Mouse (Mus musculus): ENCODE results near the gene Tubg2. TPM values are rescaled to one million over a fixed set of nuclear protein-coding genes. Genes with fewer than 3 reads are reported as not detected.

The Tubg2 gene
- polyA plus RNA-seq, 1 experiment from 2014 or later: 3.0 TPM

GRCm38 (mm10) chr11:101169301-101170107 lies 13.8 kb downstream of the Tubg2 start:
- Histone ChIP-seq H3K36me3 (ENCODE audit: control insufficient read depth, insufficient read depth, low read length) (peaks cover 23% of the 10 kb centered on the region), H3K9me3 (ENCODE audit: control insufficient read depth, low read length) (no peaks in the 10 kb centered on the region), H3K9ac (ENCODE audit: low read length) (peak overlapping the region; percentile 82), H3K4me3 (ENCODE audit: low read depth, low read length) (peak overlapping the region; percentile 83), H3K27me3 (ENCODE audit: control insufficient read depth, insufficient read depth, low read length) (no peaks in the 10 kb centered on the region), H3K27ac (replicated peaks) (peak overlapping the region; percentile 94), H3K4me1 (replicated peaks; ENCODE audit: control insufficient read depth, insufficient read depth) (peaks cover 15% of the 10 kb centered on the region), H3K4me2 (replicated peaks; ENCODE audit: low read depth) (peak overlapping the region; percentile 80)
- DNase-seq (ENCODE audit: low spot score): peak; percentile 40
- WGBS: 14% methylated on average over 17 of the region's 17 CpGs
- no peak for TF ChIP-seq EP300 (optimal IDR thresholded peaks at IDR 0.05)
- TF ChIP-seq CTCF (IDR thresholded peaks at IDR 0.05; ENCODE audit: low read depth): no peak
- ATAC-seq (ENCODE audit: low FRiP score, low TSS enrichment): no peak

GRCm38 (mm10) chr11:101170354-101170810 lies 14.7 kb downstream of the Tubg2 start, which contains the start of gene Cntnap1:
Gene Cntnap1 (plus strand): TSS chr11:101170523.
- H3K27ac ChIP-seq (replicated peaks): peak within 1 kb of the TSS; percentile 94
- TF ChIP-seq CTCF (IDR thresholded peaks at IDR 0.05; ENCODE audit: low read depth) (peak; percentile 36; the same call in 1 of the 2 replicates), EP300 (optimal IDR thresholded peaks at IDR 0.05) (no peak)
- peak within 1 kb of the TSS; percentile 83 for H3K4me3 ChIP-seq (ENCODE audit: low read depth, low read length)
- peak within 1 kb of the TSS; percentile 82 for H3K9ac ChIP-seq (ENCODE audit: low read length)
- H3K27me3 ChIP-seq (ENCODE audit: control insufficient read depth, insufficient read depth, low read length): no peaks in the 10 kb centered on the region
- DNase-seq (ENCODE audit: low spot score): peak; percentile 87
- H3K36me3 ChIP-seq (ENCODE audit: control insufficient read depth, insufficient read depth, low read length): peaks cover 20% of the 10 kb centered on the region
- H3K9me3 ChIP-seq (ENCODE audit: control insufficient read depth, low read length): no peaks in the 10 kb centered on the region
- peaks cover 19% of the 10 kb centered on the region for H3K4me1 ChIP-seq (replicated peaks; ENCODE audit: control insufficient read depth, insufficient read depth)
- H3K4me2 ChIP-seq (replicated peaks; ENCODE audit: low read depth): peak within 1 kb of the TSS; percentile 80
- under 1% methylated on average over 35 of the region's 35 CpGs for WGBS
- 0 out of 2 replicates have a peak, but pooled peaks have one; percentile 21 for ATAC-seq (ENCODE audit: low FRiP score, low TSS enrichment)

- peak within 1 kb of the TSS; percentile 82 for H3K9ac ChIP-seq (ENCODE audit: low read length)
- H3K36me3 ChIP-seq (ENCODE audit: control insufficient read depth, insufficient read depth, low read length): peaks cover 17% of the 10 kb centered on the region
- DNase-seq (ENCODE audit: low spot score) (peak; percentile 98), ATAC-seq (ENCODE audit: low FRiP score, low TSS enrichment) (peak; percentile 91)
- peaks cover 20% of the 10 kb centered on the region for H3K4me1 ChIP-seq (replicated peaks; ENCODE audit: control insufficient read depth, insufficient read depth)
- H3K27me3 ChIP-seq (ENCODE audit: control insufficient read depth, insufficient read depth, low read length): no peaks in the 10 kb centered on the region
- TF ChIP-seq CTCF (IDR thresholded peaks at IDR 0.05; ENCODE audit: low read depth): peak; percentile 38; the same call in 1 of the 2 replicates
- no peak for TF ChIP-seq EP300 (optimal IDR thresholded peaks at IDR 0.05)
- WGBS: under 1% methylated on average over 40 of the region's 50 CpGs
- peak within 1 kb of the TSS; percentile 80 for H3K4me2 ChIP-seq (replicated peaks; ENCODE audit: low read depth)
- peak within 1 kb of the TSS; percentile 95 for H3K27ac ChIP-seq (replicated peaks)
- H3K9me3 ChIP-seq (ENCODE audit: control insufficient read depth, low read length): no peaks in the 10 kb centered on the region
- H3K4me3 ChIP-seq (ENCODE audit: low read depth, low read length): peak within 1 kb of the TSS; percentile 83
Observed at GRCm38 (mm10) chr11:101170811-101171610, 15.3 kb downstream of the Tubg2 start, which contains the start of gene Plekhh3. Gene Plekhh3 (minus strand): TSS chr11:101171351.

GRCm38 (mm10) chr11:101171721-101172433 lies 16.2 kb downstream of the Tubg2 start:
- Histone ChIP-seq H3K4me1 (replicated peaks; ENCODE audit: control insufficient read depth, insufficient read depth) (peaks cover 22% of the 10 kb centered on the region), H3K4me3 (ENCODE audit: low read depth, low read length) (peak overlapping the region; percentile 58), H3K27me3 (ENCODE audit: control insufficient read depth, insufficient read depth, low read length) (no peaks in the 10 kb centered on the region), H3K36me3 (ENCODE audit: control insufficient read depth, insufficient read depth, low read length) (peaks cover 11% of the 10 kb centered on the region), H3K4me2 (replicated peaks; ENCODE audit: low read depth) (peak overlapping the region; percentile 73), H3K9me3 (ENCODE audit: control insufficient read depth, low read length) (no peaks in the 10 kb centered on the region), H3K9ac (ENCODE audit: low read length) (peak overlapping the region; percentile 65), H3K27ac (replicated peaks) (peak overlapping the region; percentile 95)
- DNase-seq (ENCODE audit: low spot score) (peak; percentile 76), ATAC-seq (ENCODE audit: low FRiP score, low TSS enrichment) (peak; percentile 58)
- TF ChIP-seq EP300 (optimal IDR thresholded peaks at IDR 0.05) (peak; percentile 49), CTCF (IDR thresholded peaks at IDR 0.05; ENCODE audit: low read depth) (no peak)
- WGBS: 0% methylated on average over 31 of the region's 31 CpGs

GRCm38 (mm10) chr11:101172434-101172815 lies 16.7 kb downstream of the Tubg2 start:
- no peaks in the 10 kb centered on the region for H3K9me3 ChIP-seq (ENCODE audit: control insufficient read depth, low read length)
- WGBS: 8% methylated on average over 5 of the region's 5 CpGs
- H3K9ac ChIP-seq (ENCODE audit: low read length): peak overlapping the region; percentile 65
- H3K27me3 ChIP-seq (ENCODE audit: control insufficient read depth, insufficient read depth, low read length): no peaks in the 10 kb centered on the region
- peaks cover 22% of the 10 kb centered on the region for H3K4me1 ChIP-seq (replicated peaks; ENCODE audit: control insufficient read depth, insufficient read depth)
- peak overlapping the region; percentile 95 for H3K27ac ChIP-seq (replicated peaks)
- H3K36me3 ChIP-seq (ENCODE audit: control insufficient read depth, insufficient read depth, low read length): peaks cover 7% of the 10 kb centered on the region
- peak overlapping the region; percentile 73 for H3K4me2 ChIP-seq (replicated peaks; ENCODE audit: low read depth)
- H3K4me3 ChIP-seq (ENCODE audit: low read depth, low read length): peak overlapping the region; percentile 58
- ATAC-seq (ENCODE audit: low FRiP score, low TSS enrichment) (no peak), DNase-seq (ENCODE audit: low spot score) (no peak)
- TF ChIP-seq CTCF (IDR thresholded peaks at IDR 0.05; ENCODE audit: low read depth): no peak
- TF ChIP-seq EP300 (optimal IDR thresholded peaks at IDR 0.05): no peak

All from stomach, postnatal 0 days (tissue).